Mouse (Mus musculus) heart, embryonic 13.5 days (tissue): ENCODE measurements around the gene Hba-a1. TPM values are rescaled to one million over a fixed set of nuclear protein-coding genes. Genes with fewer than 3 reads are reported as not detected.

Experiments used
- ATAC-seq: fragments of 200-750 bp; cut with Nextera tagmentation; 2 replicates; pipeline ENCODE4 v1.8.0; 2017; ENCODE audit warnings: moderate TSS enrichment; ENCODE audit not compliant: insufficient number of reproducible peaks, low FRiP score, low TSS enrichment; ENCODE audit errors: extremely low read depth
- H3K27ac ChIP-seq: fragments of 300-500 bp; sonication (generic); replicated peaks from 2 replicates; pipeline ENCODE4 v1.5.1; 2015; ENCODE audit warnings: moderate library complexity, mild to moderate bottlenecking, inconsistent platforms
- H3K27me3 ChIP-seq: fragments of 300-500 bp; sonication (generic); replicated peaks from 2 replicates; pipeline ENCODE4 v1.6.1; 2015; ENCODE audit warnings: mild to moderate bottlenecking, inconsistent platforms
- H3K36me3 ChIP-seq: fragments of 300-500 bp; sonication (generic); 2 replicates; pipeline ENCODE4 v1.6.1; 2015; ENCODE audit warnings: mild to moderate bottlenecking, inconsistent platforms
- H3K4me1 ChIP-seq: fragments of 300-500 bp; sonication (generic); 2 replicates; pipeline ENCODE4 v1.6.1; 2015; ENCODE audit warnings: inconsistent platforms
- H3K4me2 ChIP-seq: fragments of 300-500 bp; sonication (generic); 2 replicates; pipeline ENCODE4 v1.6.1; 2015; ENCODE audit warnings: inconsistent platforms, mild to moderate bottlenecking, moderate library complexity
- H3K4me3 ChIP-seq: fragments of 300-500 bp; sonication (generic); 2 replicates; pipeline ENCODE4 v1.5.1; 2015; ENCODE audit warnings: moderate library complexity, mild to moderate bottlenecking, inconsistent platforms
- H3K9ac ChIP-seq: fragments of 300-500 bp; sonication (generic); 2 replicates; pipeline ENCODE4 v1.6.1; 2015; ENCODE audit warnings: inconsistent platforms, mild to moderate bottlenecking, moderate library complexity
- H3K9me3 ChIP-seq: fragments of 300-500 bp; sonication (generic); 2 replicates; pipeline ENCODE4 v1.6.1; 2016; ENCODE audit warnings: inconsistent platforms
- WGBS: fragments of 180-500 bp; shearing (Covaris S2); methylation state at CpG from one replicate; pipeline ENCODE4 v1.1.7; 2015; ENCODE audit warnings: mixed read lengths; 5-methylcytosine and 5-hydroxymethylcytosine counted together
- polyA plus RNA-seq: library from polyadenylated mRNA; unstranded; fragments of >200 nt; fragmentation: Nextera tagmentation; extraction: Ambion mirVana; gene quantifications from 2 replicates; pipeline ENCODE4 v1.2.1, GENCODE M21; 2015

The Hba-a1 gene
- polyA plus RNA-seq, 1 experiment from 2014 or later = 28,254 TPM

DNA sequence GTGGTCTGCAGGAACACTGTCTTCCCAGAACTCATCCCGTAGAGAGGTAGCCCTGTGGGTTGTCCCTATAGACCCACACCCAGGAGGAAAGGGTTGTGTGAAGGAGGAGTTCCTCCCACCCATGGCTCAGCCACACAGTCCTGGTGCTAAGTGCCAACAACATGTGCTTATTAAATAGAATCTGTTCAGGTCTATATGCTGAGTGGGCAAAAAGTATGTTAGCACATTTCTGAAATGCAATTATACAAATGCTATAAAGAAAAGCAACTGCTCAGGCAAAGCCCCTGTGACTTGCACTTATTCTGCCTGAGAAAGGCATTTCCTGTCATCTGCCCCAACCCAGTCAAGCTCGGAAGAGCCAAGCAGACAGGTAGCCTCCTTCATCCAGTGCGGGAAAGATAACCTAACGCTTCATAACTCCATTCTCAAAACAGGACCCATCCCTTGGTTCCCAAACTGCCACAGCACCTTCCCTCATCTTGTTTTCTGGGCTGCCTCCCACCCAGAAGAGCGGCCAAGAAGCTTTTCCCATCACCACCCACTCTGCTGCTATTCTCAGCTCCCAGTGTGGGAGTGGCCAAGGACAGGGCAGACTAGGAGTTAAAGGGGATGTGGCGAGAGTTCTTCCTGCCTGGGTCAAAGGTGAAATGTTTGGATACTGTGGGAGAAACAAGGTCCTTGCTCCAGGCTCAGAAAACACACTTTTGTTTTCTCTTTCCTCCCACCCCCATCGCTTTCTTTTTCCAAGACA is 39.9 kb upstream of the Hba-a1 start:
- Histone ChIP-seq H3K4me3 (no peak overlapping the region), H3K9me3 (no peaks in the 10 kb centered on the region), H3K27ac (peak overlapping the region; percentile 80), H3K27me3 (no peaks in the 10 kb centered on the region), H3K9ac (peak overlapping the region; percentile 54; the same call in 1 of the 2 replicates), H3K36me3 (peaks cover 83% of the 10 kb centered on the region), H3K4me2 (peak overlapping the region; percentile 28), H3K4me1 (peaks cover 23% of the 10 kb centered on the region)
- WGBS = 46% methylated on average over 7 of the region's 7 CpGs
- no peak for ATAC-seq

DNA sequence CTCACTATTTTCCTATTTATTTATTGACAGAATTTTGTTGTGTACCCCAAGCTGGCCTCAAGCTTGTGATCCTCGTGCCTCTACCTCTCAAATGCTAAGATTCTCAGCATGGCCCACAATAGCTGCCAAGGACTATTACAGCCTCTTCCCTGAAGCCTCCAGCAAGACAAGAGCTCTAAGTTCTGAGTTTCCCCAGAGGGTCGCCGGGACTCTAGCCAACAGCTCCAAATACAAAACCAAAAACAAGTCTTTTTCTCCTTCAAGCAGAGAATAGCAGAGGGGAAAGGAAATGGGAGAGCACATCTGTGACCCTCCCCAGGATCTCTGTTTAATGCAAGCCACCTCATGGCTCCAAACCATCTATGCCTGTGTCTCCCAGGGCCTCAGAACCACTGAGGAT is 39.2 kb upstream of the Hba-a1 start:
- H3K27ac ChIP-seq = peak overlapping the region; percentile 80
- H3K9ac ChIP-seq = peak overlapping the region; percentile 54; the same call in 1 of the 2 replicates
- no peaks in the 10 kb centered on the region for H3K27me3 ChIP-seq
- no peaks in the 10 kb centered on the region for H3K9me3 ChIP-seq
- no peak overlapping the region for H3K4me3 ChIP-seq
- peaks cover 83% of the 10 kb centered on the region for H3K36me3 ChIP-seq
- 73% methylated on average over 3 of the region's 3 CpGs for WGBS
- peak overlapping the region; percentile 28 for H3K4me2 ChIP-seq
- ATAC-seq = no peak
- H3K4me1 ChIP-seq = peaks cover 23% of the 10 kb centered on the region

- WGBS = 82% methylated on average over 1 of the region's 1 CpGs
- Histone ChIP-seq H3K9ac (peak overlapping the region; percentile 33), H3K27me3 (no peaks in the 10 kb centered on the region), H3K27ac (peak overlapping the region; percentile 80), H3K4me1 (peaks cover 23% of the 10 kb centered on the region), H3K4me3 (no peak overlapping the region), H3K9me3 (no peaks in the 10 kb centered on the region), H3K4me2 (peak overlapping the region; percentile 28; the same call in 1 of the 2 replicates), H3K36me3 (peaks cover 83% of the 10 kb centered on the region)
- ATAC-seq = no peak
These were observed 38.7 kb upstream of the Hba-a1 start for GRCm38 (mm10) chr11:32244617-32245016.

- Histone ChIP-seq H3K9ac (no peak overlapping the region; the same call in 1 of the 2 replicates), H3K4me2 (peak overlapping the region; percentile 27; the same call in 1 of the 2 replicates), H3K9me3 (no peaks in the 10 kb centered on the region), H3K36me3 (peaks cover 84% of the 10 kb centered on the region), H3K27ac (peak overlapping the region; percentile 80), H3K4me1 (peaks cover 23% of the 10 kb centered on the region), H3K4me3 (no peak overlapping the region), H3K27me3 (no peaks in the 10 kb centered on the region)
- ATAC-seq = peak; percentile 86
- WGBS = 72% methylated on average over 6 of the region's 6 CpGs
These were observed 37.7 kb upstream of the Hba-a1 start for GRCm38 (mm10) chr11:32245614-32246013.

DNA sequence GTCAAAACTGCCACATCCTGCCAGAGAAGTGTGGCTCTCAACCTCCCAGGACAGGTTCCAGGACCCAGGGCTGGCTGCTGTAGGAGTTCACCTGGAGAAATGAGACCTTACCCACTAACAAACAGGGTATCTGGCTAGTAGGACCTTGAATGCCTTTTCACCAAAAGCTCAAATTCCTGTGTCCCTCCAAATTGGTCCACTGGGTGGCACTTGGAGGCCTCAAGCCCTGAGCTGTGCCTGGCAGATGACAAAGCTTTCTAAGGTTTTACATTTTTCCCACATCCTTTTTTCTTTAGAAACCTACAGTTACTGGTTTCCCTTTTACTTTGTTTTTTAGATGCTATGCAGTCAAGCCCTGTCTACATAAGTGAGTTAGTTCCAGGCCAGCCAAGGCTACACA is 36.2 kb upstream of the Hba-a1 start:
- ATAC-seq = no peak
- Histone ChIP-seq H3K4me3 (no peak overlapping the region), H3K9me3 (no peaks in the 10 kb centered on the region), H3K4me1 (peaks cover 23% of the 10 kb centered on the region), H3K36me3 (peaks cover 84% of the 10 kb centered on the region), H3K4me2 (peak overlapping the region; percentile 20; the same call in 1 of the 2 replicates), H3K9ac (peak overlapping the region; percentile 37; the same call in 1 of the 2 replicates), H3K27me3 (no peaks in the 10 kb centered on the region), H3K27ac (peak overlapping the region; percentile 67)

GRCm38 (mm10) chr11:32248350-32248749 is 35.0 kb upstream of the Hba-a1 start:
- H3K9ac ChIP-seq = no peak overlapping the region
- H3K4me2 ChIP-seq = no peak overlapping the region
- H3K4me3 ChIP-seq = no peak overlapping the region
- peaks cover 15% of the 10 kb centered on the region for H3K4me1 ChIP-seq
- ATAC-seq = no peak
- WGBS = 72% methylated on average over 3 of the region's 3 CpGs
- H3K27ac ChIP-seq = peak overlapping the region; percentile 67; the same call in 1 of the 2 replicates
- no peaks in the 10 kb centered on the region for H3K9me3 ChIP-seq
- H3K36me3 ChIP-seq = peaks cover 91% of the 10 kb centered on the region
- H3K27me3 ChIP-seq = no peaks in the 10 kb centered on the region

- peak overlapping the region; percentile 82 for H3K27ac ChIP-seq
- 73% methylated on average over 8 of the region's 8 CpGs for WGBS
These were observed 32.2 kb upstream of the Hba-a1 start for GRCm38 (mm10) chr11:32250880-32251763.

GRCm38 (mm10) chr11:32253121-32253520 is 30.2 kb upstream of the Hba-a1 start:
- Histone ChIP-seq H3K27me3 (no peaks in the 10 kb centered on the region), H3K9ac (no peak overlapping the region), H3K9me3 (no peaks in the 10 kb centered on the region), H3K36me3 (peaks cover 73% of the 10 kb centered on the region), H3K4me2 (no peak overlapping the region), H3K27ac (no peak overlapping the region), H3K4me3 (no peak overlapping the region), H3K4me1 (no peaks in the 10 kb centered on the region)
- ATAC-seq = no peak
- WGBS = 100% methylated on average over 1 of the region's 1 CpGs

More at GRCm38 (mm10) chr11:32250880-32251763, 32.2 kb upstream of the Hba-a1 start:
- ATAC-seq = peak; percentile 75
- peak overlapping the region; percentile 19; the same call in 1 of the 2 replicates for H3K9ac ChIP-seq
- peaks cover 93% of the 10 kb centered on the region for H3K36me3 ChIP-seq
- H3K4me1 ChIP-seq = no peaks in the 10 kb centered on the region
- no peaks in the 10 kb centered on the region for H3K9me3 ChIP-seq
- H3K4me3 ChIP-seq = no peak overlapping the region
- H3K27me3 ChIP-seq = no peaks in the 10 kb centered on the region
- peak overlapping the region; percentile 30 for H3K4me2 ChIP-seq

GRCm38 (mm10) chr11:32256146-32256545 is 27.2 kb upstream of the Hba-a1 start:
- Histone ChIP-seq H3K27ac (peak overlapping the region; percentile 51), H3K9me3 (no peaks in the 10 kb centered on the region), H3K9ac (peak overlapping the region; percentile 44; the same call in 1 of the 2 replicates), H3K36me3 (peaks cover 59% of the 10 kb centered on the region), H3K4me1 (no peaks in the 10 kb centered on the region), H3K27me3 (no peaks in the 10 kb centered on the region), H3K4me3 (no peak overlapping the region), H3K4me2 (0 out of 2 replicates have a peak overlapping the region, but pooled peaks have one; percentile 13)
- WGBS = 75% methylated on average over 1 of the region's 1 CpGs
- peak; percentile 80 for ATAC-seq

DNA sequence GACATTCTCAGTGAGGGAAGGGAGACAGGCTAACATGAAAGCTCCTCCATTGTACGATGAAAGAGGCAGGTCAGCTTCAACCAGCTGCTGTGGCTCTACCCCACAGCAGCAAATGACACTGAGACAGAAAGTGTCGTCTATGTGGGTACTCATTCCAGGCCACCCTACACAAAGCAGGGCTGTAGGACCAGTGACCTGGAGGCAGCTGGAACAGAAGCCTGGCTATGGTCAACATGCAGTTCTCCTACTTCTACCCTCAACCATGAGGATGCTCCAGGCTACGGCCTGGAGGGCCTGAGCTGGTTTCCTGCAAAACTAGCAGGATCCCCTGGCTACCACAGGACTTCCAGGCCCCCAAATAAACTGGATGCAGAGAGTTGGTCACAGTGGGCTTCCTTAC is 26.7 kb upstream of the Hba-a1 start:
- peaks cover 57% of the 10 kb centered on the region for H3K36me3 ChIP-seq
- peak overlapping the region; percentile 51 for H3K27ac ChIP-seq
- WGBS = 80% methylated on average over 3 of the region's 3 CpGs
- H3K4me1 ChIP-seq = no peaks in the 10 kb centered on the region
- H3K4me3 ChIP-seq = no peak overlapping the region
- no peaks in the 10 kb centered on the region for H3K27me3 ChIP-seq
- H3K4me2 ChIP-seq = 0 out of 2 replicates have a peak overlapping the region, but pooled peaks have one; percentile 13
- peak; percentile 27; the same call in 1 of the 2 replicates for ATAC-seq
- H3K9ac ChIP-seq = peak overlapping the region; percentile 44; the same call in 1 of the 2 replicates
- no peaks in the 10 kb centered on the region for H3K9me3 ChIP-seq
